Comparison of ENCODE assay signal across 16 mouse cellular contexts in genomic region chr14:27758230-27758629, GRCm38 (mm10).
DNase-seq lines count a peak whose midpoint lies in the region; ATAC-seq and TF ChIP-seq lines count a peak whose summit lies in the region.
"Had no signal": no experiment of that assay in that cellular context is flagged by ENCODE, and none has a peak within 500 bp of the region (broad histone marks: within the 10 kb centered on the region; RNA-seq: fewer than 3 reads in every experiment).

No protein-coding gene starts in this region.

- H3K27me3 ChIP-seq in limb, embryonic 15.5 days, result no peaks in the 10 kb centered on the region
- H3K27me3 ChIP-seq: embryonic facial prominence, embryonic 12.5 days; forebrain, embryonic 15.5 days; hindbrain, embryonic 15.5 days; lung, embryonic 15.5 days; stomach, embryonic 15.5 days had no signal

- H3K36me3 ChIP-seq in limb, embryonic 15.5 days, result no peaks in the 10 kb centered on the region
- H3K36me3 ChIP-seq: embryonic facial prominence, embryonic 12.5 days; forebrain, embryonic 15.5 days; heart, embryonic 10.5 days; hindbrain, embryonic 15.5 days; lung, embryonic 15.5 days; stomach, embryonic 15.5 days had no signal

- intact Hi-C loops in gastrocnemius, postnatal 36 days (cut with DNase I), result no loop called here
- intact Hi-C loops in left cerebral cortex, adult 2 months (cut with DNase I), result no loop called here
- intact Hi-C loops in left cerebral cortex, postnatal 36 days (cut with DNase I), result no loop called here
- intact Hi-C loops in heart, postnatal 14 days (cut with DNase I), result no loop called here

- DNase-seq in gastrocnemius, postnatal 10 days, result peak; percentile 8
- DNase-seq in gastrocnemius, postnatal 36 days, result no peak
- DNase-seq in left cerebral cortex, adult 2 months (ENCODE audit: extremely low spot score in 1 of 2, low spot score in 2 of 2), result no peak
- no peak for DNase-seq in left cerebral cortex, postnatal 36 days (ENCODE audit: low spot score in 2 of 2)
- DNase-seq in right cerebral cortex, adult 2 months (ENCODE audit: low spot score in 2 of 2), result peak; percentile 44 to 50
- DNase-seq in right cerebral cortex, postnatal 36 days (ENCODE audit: low spot score in 2 of 2), result no peak
- DNase-seq in heart, postnatal 14 days, result no peak

- no peak overlapping the region for H3K27ac ChIP-seq in left cerebral cortex, adult 2 months
- 0 out of 2 replicates have a peak overlapping the region, but pooled peaks have one; percentile 39 for H3K27ac ChIP-seq in limb, embryonic 15.5 days
- H3K27ac ChIP-seq: embryonic facial prominence, embryonic 12.5 days; forebrain, embryonic 15.5 days; heart, embryonic 10.5 days; hindbrain, embryonic 15.5 days; lung, embryonic 15.5 days; stomach, embryonic 15.5 days had no signal

- WGBS in limb, embryonic 15.5 days, result 77% methylated on average over 1 of the region's 1 CpGs

- no peak overlapping the region for H3K4me2 ChIP-seq in limb, embryonic 15.5 days
- H3K4me2 ChIP-seq: embryonic facial prominence, embryonic 12.5 days; forebrain, embryonic 15.5 days; hindbrain, embryonic 15.5 days; lung, embryonic 15.5 days; stomach, embryonic 15.5 days had no signal

- peaks cover 7% of the 10 kb centered on the region for H3K4me1 ChIP-seq in limb, embryonic 15.5 days
- H3K4me1 ChIP-seq: forebrain, embryonic 15.5 days; heart, embryonic 10.5 days; hindbrain, embryonic 15.5 days; lung, embryonic 15.5 days; stomach, embryonic 15.5 days had no signal

- H3K4me3 ChIP-seq in left cerebral cortex, adult 2 months, result no peak overlapping the region
- no peak overlapping the region for H3K4me3 ChIP-seq in limb, embryonic 15.5 days
- H3K4me3 ChIP-seq: embryonic facial prominence, embryonic 12.5 days; forebrain, embryonic 15.5 days; heart, embryonic 10.5 days; hindbrain, embryonic 15.5 days; lung, embryonic 15.5 days; myocyte; stomach, embryonic 15.5 days had no signal

- no peak for ATAC-seq in limb, embryonic 15.5 days (ENCODE audit: insufficient number of reproducible peaks, low FRiP score, low TSS enrichment, low read depth)
- ATAC-seq: CD4-positive, CD25-positive, alpha-beta regulatory T cell, adult 4 months; forebrain, embryonic 15.5 days had no signal

- TF ChIP-seq CTCF in left cerebral cortex, adult 2 months (IDR thresholded peaks at IDR 0.05), result peak; percentile 65

- H3K9ac ChIP-seq in limb, embryonic 15.5 days, result no peak overlapping the region
- H3K9ac ChIP-seq: embryonic facial prominence, embryonic 12.5 days; forebrain, embryonic 15.5 days; hindbrain, embryonic 15.5 days; lung, embryonic 15.5 days; stomach, embryonic 15.5 days had no signal

- H3K9me3 ChIP-seq in limb, embryonic 15.5 days, result no peaks in the 10 kb centered on the region
- H3K9me3 ChIP-seq: embryonic facial prominence, embryonic 12.5 days; forebrain, embryonic 15.5 days; heart, embryonic 10.5 days; hindbrain, embryonic 15.5 days; lung, embryonic 15.5 days; stomach, embryonic 15.5 days had no signal

Comparison
In these comparisons a context has a peak if more than half of its experiments do, and no peak if none do; other contexts are left out.
1. DNase-seq: peak in gastrocnemius, postnatal 10 days (single experiment) and right cerebral cortex, adult 2 months (2 of 2); none in gastrocnemius, postnatal 36 days (0 of 2), left cerebral cortex, adult 2 months (0 of 2), left cerebral cortex, postnatal 36 days (0 of 2), right cerebral cortex, postnatal 36 days (0 of 2) and heart, postnatal 14 days (0 of 2).